Mouse (Mus musculus) lung, adult 2 months (tissue): ENCODE data around the gene Epb41l4b.

Experiments
- CTCF ChIP-seq: fragments of 200-500 bp; IDR thresholded peaks from 2 replicates; pipeline ENCODE4 v1.5.1; 2011; ENCODE audit warnings: mild to moderate bottlenecking, low read length, control low read depth; ENCODE audit not compliant: insufficient read depth
- POLR2A ChIP-seq: fragments of 200-500 bp; IDR thresholded peaks from 2 replicates; pipeline ENCODE4 v1.6.1; 2011; ENCODE audit warnings: low read depth, mild to moderate bottlenecking, control low read depth, low read length, borderline replicate concordance; ENCODE audit errors: extremely low read depth

- no peak for TF ChIP-seq CTCF
- TF ChIP-seq POLR2A = no peak
These were observed 94.7 kb downstream of the Epb41l4b start for GRCm38 (mm10) chr4:57048566-57048965.
